Mouse (Mus musculus) urinary bladder, postnatal 14 days (tissue): ENCODE data around the gene Olfr103.

Experiments
- DNase-seq: peaks from one replicate; pipeline ENCODE4 v3.0.0; 2021; ENCODE audit warnings: low spot score

Gene Olfr103

DNA sequence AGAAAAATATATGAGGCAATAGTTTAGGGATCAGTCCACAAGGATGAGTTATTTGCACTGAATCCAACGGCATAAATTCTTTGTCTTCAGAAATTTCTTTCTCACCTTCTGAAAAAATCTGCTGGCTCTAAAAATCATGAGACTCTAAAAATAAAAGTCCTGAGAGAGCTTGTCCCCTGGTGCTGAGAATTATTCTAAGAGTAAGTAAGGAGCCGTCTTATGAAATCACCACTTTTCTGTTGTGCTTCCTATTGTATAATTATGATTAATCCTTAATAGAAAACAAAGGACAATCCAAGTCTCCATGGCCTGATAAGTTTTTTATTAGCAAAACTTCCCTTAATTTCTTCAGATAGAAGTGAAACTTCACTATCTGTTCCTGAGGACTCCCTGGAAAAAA lies at the start of gene Olfr103:
Olfr103 (minus strand) TSS at position 101 of the 400 bp plus-strand sequence.
- no peak for DNase-seq

DNA sequence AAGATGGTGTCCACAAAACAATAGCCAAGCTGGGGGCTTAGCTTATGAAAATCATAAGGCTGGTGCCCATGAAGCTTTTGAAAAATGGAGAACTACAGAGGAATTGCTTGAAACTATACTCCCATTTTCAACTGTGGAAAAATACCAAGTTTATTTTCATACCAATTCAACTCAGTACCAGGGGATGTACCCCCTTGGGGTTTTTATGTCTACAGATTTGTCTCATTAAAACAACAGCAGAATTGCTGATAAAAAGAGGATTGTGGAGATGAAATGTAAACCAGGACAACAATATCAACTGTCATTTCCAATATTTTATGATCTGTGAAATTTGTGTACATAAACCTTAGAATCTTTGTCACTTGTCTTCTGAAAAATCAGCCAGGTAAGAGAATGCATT lies 39.2 kb upstream of the Olfr103 start, which contains the start of gene Olfr105-ps:
Olfr105-ps (plus strand) TSS at position 301 of the 400 bp plus-strand sequence.
- no peak for DNase-seq

- no peak for DNase-seq
Measured at GRCm38 (mm10) chr17:37359282-37359681, 19.8 kb upstream of the Olfr103 start, which contains the start of gene Olfr104-ps. Olfr104-ps (plus strand) TSS chr17:37359582.

GRCm38 (mm10) chr17:37316954-37317353 lies 22.5 kb downstream of the Olfr103 start, which contains the start of gene Olfr102:
Olfr102 (minus strand) TSS chr17:37317054.
- DNase-seq = no peak

DNA sequence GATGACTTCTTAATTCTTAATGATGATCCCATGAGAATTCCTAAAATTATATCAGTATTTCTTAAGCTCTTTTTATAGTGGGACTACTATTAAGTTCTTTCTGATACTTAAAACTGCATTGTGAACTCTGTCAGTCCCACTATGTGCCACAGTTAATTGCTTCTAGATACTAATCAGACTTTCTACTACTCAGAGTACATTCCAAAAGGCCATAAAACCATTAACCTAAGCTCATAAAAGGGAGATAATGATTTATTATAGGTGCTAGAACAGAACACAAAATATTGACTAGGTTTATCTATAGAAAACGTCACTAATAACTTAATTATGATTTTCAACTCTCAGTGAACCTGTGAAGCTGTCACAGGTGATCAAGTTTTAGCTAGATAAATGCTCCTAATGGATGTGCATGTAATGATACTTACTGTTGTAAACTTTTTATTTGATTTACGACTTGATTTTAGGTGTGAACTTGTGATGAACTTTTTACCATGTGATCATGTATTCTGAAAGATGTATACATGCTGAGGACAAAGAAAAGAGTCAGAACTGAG lies 29.3 kb downstream of the Olfr103 start:
- no peak for DNase-seq

- DNase-seq = no peak
Measured at GRCm38 (mm10) chr17:37308483-37308882, 31.0 kb downstream of the Olfr103 start.

DNA sequence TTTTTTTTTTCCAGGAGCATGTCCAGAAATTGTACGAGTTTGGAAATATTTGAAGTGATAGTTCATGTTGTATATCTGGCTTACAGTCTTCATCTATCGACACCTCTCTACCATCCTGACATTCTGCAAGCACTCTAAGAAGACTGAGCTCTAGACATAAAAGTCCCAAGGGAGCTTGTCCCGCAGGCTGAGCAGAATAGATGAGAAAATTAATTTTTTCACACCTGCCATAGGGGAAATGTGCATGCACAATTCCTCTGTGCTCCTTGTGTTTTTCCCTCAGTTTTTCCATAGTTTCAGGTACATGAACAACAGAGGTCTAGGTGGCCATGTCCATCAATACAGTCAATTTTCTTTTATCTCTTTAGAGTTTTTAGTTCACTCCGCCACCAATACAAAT lies 35.3 kb downstream of the Olfr103 start, which contains the start of gene Olfr101:
Olfr101 (minus strand) TSS at position 101 of the 400 bp plus-strand sequence.
- DNase-seq = no peak
